Mouse (Mus musculus): Measurements from ENCODE around the gene Dennd4c. TPM values are rescaled to one million over a fixed set of nuclear protein-coding genes. Genes with fewer than 3 reads are reported as not detected.

Dennd4c gene
- polyA plus RNA-seq, 1 experiment, result 56.5 TPM

GRCm38 (mm10) chr4:86874146-86874847, 125.9 kb downstream of the Dennd4c start, which contains the start of gene Acer2:
Gene Acer2, plus strand, starts transcription at chr4:86874396.
- Histone ChIP-seq H3K4me1 (ENCODE audit: control insufficient read depth, insufficient read depth, low read length) (peaks cover 3% of the 10 kb centered on the region), H3K27ac (ENCODE audit: insufficient read depth, low read depth, low read length) (no peak within 1 kb of the TSS), H3K4me3 (ENCODE audit: insufficient read depth, low read length) (peak within 1 kb of the TSS; percentile 90)
- TF ChIP-seq POLR2A (IDR thresholded peaks at IDR 0.05; ENCODE audit: borderline replicate concordance, low read depth, low read length) (no peak), CTCF (IDR thresholded peaks at IDR 0.05; ENCODE audit: low read depth, low read length) (no peak)

- Histone ChIP-seq H3K4me3 (ENCODE audit: insufficient read depth, low read length) (no peak overlapping the region), H3K27ac (ENCODE audit: insufficient read depth, low read depth, low read length) (no peak overlapping the region), H3K4me1 (ENCODE audit: control insufficient read depth, insufficient read depth, low read length) (peaks cover 3% of the 10 kb centered on the region)
- no peak for TF ChIP-seq CTCF (IDR thresholded peaks at IDR 0.05; ENCODE audit: low read depth, low read length)
- TF ChIP-seq POLR2A (IDR thresholded peaks at IDR 0.05; ENCODE audit: borderline replicate concordance, low read depth, low read length), result no peak
These were observed 131.1 kb downstream of the Dennd4c start for GRCm38 (mm10) chr4:86879477-86879876.

GRCm38 (mm10) chr4:86881178-86881577, 132.8 kb downstream of the Dennd4c start:
- Histone ChIP-seq H3K4me1 (ENCODE audit: control insufficient read depth, insufficient read depth, low read length) (no peaks in the 10 kb centered on the region), H3K27ac (ENCODE audit: insufficient read depth, low read depth, low read length) (no peak overlapping the region), H3K4me3 (ENCODE audit: insufficient read depth, low read length) (no peak overlapping the region)
- TF ChIP-seq POLR2A (IDR thresholded peaks at IDR 0.05; ENCODE audit: borderline replicate concordance, low read depth, low read length), result no peak
- no peak for TF ChIP-seq CTCF (IDR thresholded peaks at IDR 0.05; ENCODE audit: low read depth, low read length)

GRCm38 (mm10) chr4:86882413-86882812, 134.1 kb downstream of the Dennd4c start:
- H3K4me3 ChIP-seq (ENCODE audit: insufficient read depth, low read length), result no peak overlapping the region
- H3K27ac ChIP-seq (ENCODE audit: insufficient read depth, low read depth, low read length), result no peak overlapping the region
- no peaks in the 10 kb centered on the region for H3K4me1 ChIP-seq (ENCODE audit: control insufficient read depth, insufficient read depth, low read length)
- no peak for TF ChIP-seq POLR2A (IDR thresholded peaks at IDR 0.05; ENCODE audit: borderline replicate concordance, low read depth, low read length)
- TF ChIP-seq CTCF (IDR thresholded peaks at IDR 0.05; ENCODE audit: low read depth, low read length), result no peak

GRCm38 (mm10) chr4:86884945-86885344, 136.6 kb downstream of the Dennd4c start:
- Histone ChIP-seq H3K4me3 (ENCODE audit: insufficient read depth, low read length) (no peak overlapping the region), H3K4me1 (ENCODE audit: control insufficient read depth, insufficient read depth, low read length) (no peaks in the 10 kb centered on the region), H3K27ac (ENCODE audit: insufficient read depth, low read depth, low read length) (no peak overlapping the region)
- TF ChIP-seq POLR2A (IDR thresholded peaks at IDR 0.05; ENCODE audit: borderline replicate concordance, low read depth, low read length), result no peak
- peak; percentile 42 for TF ChIP-seq CTCF (IDR thresholded peaks at IDR 0.05; ENCODE audit: low read depth, low read length)

GRCm38 (mm10) chr4:86885790-86886159, 137.4 kb downstream of the Dennd4c start:
- TF ChIP-seq CTCF (IDR thresholded peaks at IDR 0.05; ENCODE audit: low read depth, low read length), result no peak
- no peak for TF ChIP-seq POLR2A (IDR thresholded peaks at IDR 0.05; ENCODE audit: borderline replicate concordance, low read depth, low read length)
- Histone ChIP-seq H3K4me1 (ENCODE audit: control insufficient read depth, insufficient read depth, low read length) (no peaks in the 10 kb centered on the region), H3K27ac (ENCODE audit: insufficient read depth, low read depth, low read length) (no peak overlapping the region), H3K4me3 (ENCODE audit: insufficient read depth, low read length) (peak overlapping the region; percentile 56)

GRCm38 (mm10) chr4:86886160-86886878, 138.0 kb downstream of the Dennd4c start:
- Histone ChIP-seq H3K4me3 (ENCODE audit: insufficient read depth, low read length) (peak overlapping the region; percentile 56), H3K4me1 (ENCODE audit: control insufficient read depth, insufficient read depth, low read length) (no peaks in the 10 kb centered on the region), H3K27ac (ENCODE audit: insufficient read depth, low read depth, low read length) (no peak overlapping the region)
- TF ChIP-seq CTCF (IDR thresholded peaks at IDR 0.05; ENCODE audit: low read depth, low read length) (no peak), POLR2A (IDR thresholded peaks at IDR 0.05; ENCODE audit: borderline replicate concordance, low read depth, low read length) (no peak)

GRCm38 (mm10) chr4:86887879-86888278, 139.5 kb downstream of the Dennd4c start:
- Histone ChIP-seq H3K4me1 (ENCODE audit: control insufficient read depth, insufficient read depth, low read length) (no peaks in the 10 kb centered on the region), H3K27ac (ENCODE audit: insufficient read depth, low read depth, low read length) (no peak overlapping the region), H3K4me3 (ENCODE audit: insufficient read depth, low read length) (no peak overlapping the region)
- TF ChIP-seq POLR2A (IDR thresholded peaks at IDR 0.05; ENCODE audit: borderline replicate concordance, low read depth, low read length), result no peak
- peak; percentile 20; the same call in 1 of the 2 replicates for TF ChIP-seq CTCF (IDR thresholded peaks at IDR 0.05; ENCODE audit: low read depth, low read length)

GRCm38 (mm10) chr4:86897411-86897810, 149.1 kb downstream of the Dennd4c start:
- TF ChIP-seq CTCF (IDR thresholded peaks at IDR 0.05; ENCODE audit: low read depth, low read length), result no peak
- no peak for TF ChIP-seq POLR2A (IDR thresholded peaks at IDR 0.05; ENCODE audit: borderline replicate concordance, low read depth, low read length)
- Histone ChIP-seq H3K27ac (ENCODE audit: insufficient read depth, low read depth, low read length) (no peak overlapping the region), H3K4me1 (ENCODE audit: control insufficient read depth, insufficient read depth, low read length) (peaks cover 4% of the 10 kb centered on the region), H3K4me3 (ENCODE audit: insufficient read depth, low read length) (no peak overlapping the region)

Measured in bone marrow macrophage, adult 2 months (primary cell).